Mouse (Mus musculus): ENCODE results near the gene Manf. TPM values are rescaled to one million over a fixed set of nuclear protein-coding genes. Genes with fewer than 3 reads are reported as not detected.
A peak's percentile ranks its signal among the peaks of the same experiment; 100 is the strongest.

Gene Manf
- polyA plus RNA-seq, 1 experiment from 2014 or later: 192 TPM

DNA sequence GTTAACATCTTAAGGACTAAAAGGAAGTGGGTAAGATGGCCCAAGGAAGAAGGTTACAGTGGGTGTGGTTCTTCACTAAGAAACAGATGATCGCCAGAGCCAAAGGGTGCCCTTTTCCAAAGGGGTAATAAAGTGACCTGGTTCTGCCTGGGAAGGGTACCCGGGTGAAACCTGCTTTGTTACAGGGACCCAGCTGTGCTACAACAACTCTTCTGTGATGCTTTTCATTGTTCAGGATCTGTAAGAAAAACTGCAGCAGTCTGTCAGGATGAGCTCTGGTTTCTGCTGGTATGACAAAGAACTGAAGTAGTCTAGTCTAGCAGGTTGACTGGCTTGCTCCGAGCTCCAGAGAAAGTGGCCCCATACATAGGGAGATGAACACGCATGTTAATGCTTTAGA is 9.6 kb downstream of the Manf start:
- Histone ChIP-seq H3K27me3 (no peaks in the 10 kb centered on the region), H3K27ac (no peak overlapping the region), H3K9me3 (no peaks in the 10 kb centered on the region), H3K4me1 (replicated peaks) (peaks cover 50% of the 10 kb centered on the region), H3K36me3 (peaks cover 69% of the 10 kb centered on the region), H3K9ac (replicated peaks) (peak overlapping the region; percentile 53; the same call in 1 of the 2 replicates), H3K4me2 (replicated peaks) (peak overlapping the region; percentile 99), H3K4me3 (replicated peaks) (no peak overlapping the region)
- no peak for ATAC-seq
- 69% methylated on average over 4 of the region's 4 CpGs for WGBS

DNA sequence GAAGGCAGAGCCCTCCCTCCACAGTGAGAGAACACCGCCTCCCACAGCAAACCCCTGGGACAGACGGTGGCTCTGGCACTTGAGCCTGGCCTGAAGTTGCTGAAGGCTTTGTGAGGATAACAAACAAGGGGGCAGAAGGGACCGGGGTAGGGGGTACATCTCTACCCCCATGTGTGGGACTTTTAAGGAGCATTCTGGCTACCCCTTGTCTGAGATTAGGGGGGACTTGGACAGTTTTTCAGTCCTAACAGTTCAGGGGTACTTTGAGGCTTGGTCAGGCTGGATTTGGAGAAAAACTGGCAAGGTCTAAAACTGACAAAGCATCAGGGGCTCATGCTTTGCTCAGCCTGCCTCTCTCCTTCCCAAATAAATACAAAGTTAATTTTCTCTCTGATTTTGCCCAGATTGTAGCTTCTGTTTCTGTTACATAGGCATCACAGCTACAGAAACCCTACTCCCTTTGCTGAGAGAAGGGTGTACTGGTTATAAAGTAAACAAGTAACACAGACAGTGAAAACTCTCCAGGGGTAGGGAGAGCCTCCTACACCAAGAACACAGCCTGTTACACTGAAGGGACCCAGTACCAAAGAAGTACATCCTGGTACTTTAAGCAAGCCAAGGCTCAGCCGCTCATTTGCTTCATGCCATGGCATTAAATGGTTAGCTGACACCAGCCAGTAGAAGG is 10.6 kb downstream of the Manf start:
- no peak for ATAC-seq
- peaks cover 50% of the 10 kb centered on the region for H3K4me1 ChIP-seq (replicated peaks)
- no peak overlapping the region for H3K4me2 ChIP-seq (replicated peaks)
- no peaks in the 10 kb centered on the region for H3K27me3 ChIP-seq
- H3K36me3 ChIP-seq: peaks cover 77% of the 10 kb centered on the region
- H3K4me3 ChIP-seq (replicated peaks): no peak overlapping the region
- H3K27ac ChIP-seq: no peak overlapping the region
- no peaks in the 10 kb centered on the region for H3K9me3 ChIP-seq
- WGBS: 57% methylated on average over 4 of the region's 4 CpGs
- H3K9ac ChIP-seq (replicated peaks): no peak overlapping the region

DNA sequence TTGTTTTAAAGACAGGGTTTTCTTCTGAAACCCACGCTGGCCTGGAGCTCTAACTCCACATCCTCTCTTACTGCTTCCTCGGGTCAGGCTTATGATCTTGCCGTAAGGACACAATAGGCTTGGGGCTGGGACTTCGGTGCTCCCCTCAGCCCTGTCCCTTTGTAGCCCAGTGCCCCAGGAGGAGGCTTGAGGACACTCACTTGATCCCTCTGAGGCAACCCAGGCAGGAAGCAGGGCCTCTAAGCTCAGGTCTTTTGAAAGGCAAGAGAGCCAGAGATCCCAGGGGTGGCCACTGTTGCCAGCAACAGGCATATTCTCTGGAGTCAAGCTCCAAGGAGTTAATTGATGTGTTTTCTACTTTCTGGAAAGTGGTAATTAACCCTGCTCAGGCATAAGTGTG is 12.3 kb downstream of the Manf start:
- Histone ChIP-seq H3K36me3 (peaks cover 84% of the 10 kb centered on the region), H3K4me2 (replicated peaks) (no peak overlapping the region), H3K27me3 (no peaks in the 10 kb centered on the region), H3K9me3 (no peaks in the 10 kb centered on the region), H3K4me1 (replicated peaks) (peaks cover 37% of the 10 kb centered on the region), H3K4me3 (replicated peaks) (no peak overlapping the region), H3K9ac (replicated peaks) (no peak overlapping the region), H3K27ac (no peak overlapping the region)
- no peak for ATAC-seq
- WGBS: 49% methylated on average over 4 of the region's 4 CpGs

DNA sequence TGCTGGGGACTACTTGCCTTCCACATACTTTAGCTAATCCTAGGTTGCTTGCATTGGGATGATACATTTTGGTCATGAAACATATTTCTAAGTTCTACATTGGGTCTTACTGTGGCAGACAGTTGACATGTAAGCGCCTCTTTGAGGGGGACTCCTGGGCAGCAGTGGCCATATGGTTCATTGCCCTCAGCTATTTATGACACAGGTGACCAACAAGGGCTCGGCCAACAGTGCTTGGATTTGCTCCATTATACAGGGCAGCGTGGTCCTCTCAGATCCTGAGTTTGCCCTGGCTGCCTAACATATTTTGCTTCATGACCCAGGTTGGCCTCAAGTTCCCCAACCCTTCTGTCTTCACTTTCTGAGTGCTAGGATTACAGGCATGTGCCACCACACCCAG is 15.1 kb downstream of the Manf start:
- WGBS: 92% methylated on average over 3 of the region's 3 CpGs
- H3K9ac ChIP-seq (replicated peaks): no peak overlapping the region
- peaks cover 76% of the 10 kb centered on the region for H3K36me3 ChIP-seq
- no peak overlapping the region for H3K4me2 ChIP-seq (replicated peaks)
- ATAC-seq: no peak
- no peaks in the 10 kb centered on the region for H3K9me3 ChIP-seq
- H3K4me1 ChIP-seq (replicated peaks): peaks cover 9% of the 10 kb centered on the region
- H3K27me3 ChIP-seq: no peaks in the 10 kb centered on the region
- H3K27ac ChIP-seq: no peak overlapping the region
- H3K4me3 ChIP-seq (replicated peaks): no peak overlapping the region

DNA sequence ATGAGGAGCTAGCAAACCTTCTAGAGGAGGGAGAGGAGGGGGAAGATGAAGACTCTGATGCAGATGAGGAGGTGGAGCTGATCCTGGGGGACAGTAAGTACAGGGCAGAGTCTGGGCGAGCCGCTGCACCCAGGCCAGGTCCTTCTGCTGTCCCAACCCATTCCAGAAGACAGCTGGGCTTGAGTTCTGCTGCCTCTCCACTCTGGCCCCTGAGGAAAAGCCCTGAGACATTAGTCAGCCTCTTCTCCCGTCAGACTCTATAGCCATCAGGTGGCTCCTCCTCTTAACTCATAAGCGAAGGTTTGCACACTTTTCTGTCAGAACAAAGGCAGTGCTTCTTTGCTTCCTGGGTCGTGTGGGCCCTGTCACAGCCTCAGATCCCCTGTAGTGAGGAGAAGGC is 17.6 kb downstream of the Manf start:
- ATAC-seq: no peak

DNA sequence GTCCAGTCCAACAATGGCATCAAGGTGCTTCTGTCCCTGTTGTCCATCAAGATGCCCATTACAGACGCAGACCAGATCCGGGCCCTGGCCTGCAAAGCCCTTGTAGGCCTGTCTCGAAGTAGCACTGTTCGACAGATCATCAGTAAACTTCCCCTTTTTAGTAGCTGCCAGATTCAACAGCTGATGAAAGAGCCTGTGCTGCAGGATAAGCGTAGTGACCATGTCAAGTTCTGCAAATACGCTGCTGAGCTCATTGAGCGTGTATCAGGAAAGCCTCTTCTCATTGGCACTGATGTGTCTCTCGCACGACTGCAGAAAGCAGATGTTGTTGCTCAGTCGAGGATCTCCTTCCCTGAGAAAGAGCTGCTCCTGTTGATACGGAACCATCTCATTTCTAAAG is 33.7 kb downstream of the Manf start:
- H3K4me1 ChIP-seq (replicated peaks): no peaks in the 10 kb centered on the region
- no peak overlapping the region for H3K4me3 ChIP-seq (replicated peaks)
- H3K9me3 ChIP-seq: no peaks in the 10 kb centered on the region
- no peak for ATAC-seq
- peaks cover 81% of the 10 kb centered on the region for H3K36me3 ChIP-seq
- H3K27ac ChIP-seq: no peak overlapping the region
- 93% methylated on average over 11 of the region's 11 CpGs for WGBS
- no peak overlapping the region for H3K9ac ChIP-seq (replicated peaks)
- no peak overlapping the region for H3K4me2 ChIP-seq (replicated peaks)
- no peaks in the 10 kb centered on the region for H3K27me3 ChIP-seq

More for the DNA sequence above, 17.6 kb downstream of the Manf start:
- WGBS: 82% methylated on average over 5 of the region's 5 CpGs
- Histone ChIP-seq H3K4me3 (replicated peaks) (no peak overlapping the region), H3K9ac (replicated peaks) (no peak overlapping the region), H3K9me3 (no peaks in the 10 kb centered on the region), H3K27me3 (no peaks in the 10 kb centered on the region), H3K4me2 (replicated peaks) (no peak overlapping the region), H3K4me1 (replicated peaks) (no peaks in the 10 kb centered on the region), H3K27ac (no peak overlapping the region), H3K36me3 (peaks cover 74% of the 10 kb centered on the region)

DNA sequence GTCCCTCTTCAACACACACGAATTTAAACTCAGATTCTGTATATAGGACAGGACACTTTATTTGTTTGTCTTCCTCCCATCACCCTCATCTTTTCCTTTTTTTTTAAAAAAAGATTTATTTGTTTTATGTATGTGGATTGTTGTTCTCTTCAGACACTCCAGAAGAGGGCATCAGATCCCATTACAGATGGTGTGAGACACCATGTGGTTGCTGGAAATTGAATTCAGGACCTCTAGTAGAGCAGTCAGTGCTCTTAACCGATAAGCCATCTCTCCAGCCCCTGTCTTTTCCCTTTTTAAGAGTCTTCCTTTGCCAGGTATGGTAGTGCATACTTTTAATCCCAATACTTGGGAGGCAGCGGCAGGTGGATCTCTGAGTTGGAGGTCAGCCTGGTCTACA is 35.1 kb downstream of the Manf start:
- 87% methylated on average over 3 of the region's 3 CpGs for WGBS
- Histone ChIP-seq H3K27me3 (no peaks in the 10 kb centered on the region), H3K9ac (replicated peaks) (no peak overlapping the region), H3K4me3 (replicated peaks) (no peak overlapping the region), H3K27ac (no peak overlapping the region), H3K4me2 (replicated peaks) (no peak overlapping the region), H3K36me3 (peaks cover 80% of the 10 kb centered on the region), H3K4me1 (replicated peaks) (no peaks in the 10 kb centered on the region), H3K9me3 (no peaks in the 10 kb centered on the region)
- ATAC-seq: no peak

DNA sequence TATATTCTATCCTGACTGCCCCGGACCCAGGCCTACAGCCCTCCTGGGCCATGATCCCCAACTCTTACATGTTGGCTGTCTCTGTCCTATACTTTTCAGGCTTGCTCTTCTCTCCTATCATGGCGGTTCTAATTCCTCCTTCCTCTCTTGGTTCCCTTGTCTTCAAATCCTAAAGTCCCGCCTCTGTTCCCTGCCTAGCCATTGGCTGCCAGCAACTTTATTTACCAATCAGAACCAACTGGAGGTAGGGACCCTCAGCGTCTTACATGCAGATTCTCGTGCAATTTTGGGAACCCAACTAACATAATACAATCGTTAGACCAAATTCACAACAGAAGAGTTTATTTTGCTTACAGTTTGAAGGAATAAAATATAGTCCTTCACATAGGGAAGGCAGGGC is 49.0 kb downstream of the Manf start:
- ATAC-seq: no peak
- no peaks in the 10 kb centered on the region for H3K4me1 ChIP-seq (replicated peaks)
- H3K4me2 ChIP-seq (replicated peaks): no peak overlapping the region
- no peak overlapping the region for H3K27ac ChIP-seq
- WGBS: 95% methylated on average over 6 of the region's 6 CpGs
- no peak overlapping the region for H3K4me3 ChIP-seq (replicated peaks)
- H3K36me3 ChIP-seq: peaks cover 80% of the 10 kb centered on the region
- H3K9me3 ChIP-seq: no peaks in the 10 kb centered on the region
- H3K27me3 ChIP-seq: no peaks in the 10 kb centered on the region
- no peak overlapping the region for H3K9ac ChIP-seq (replicated peaks)

DNA sequence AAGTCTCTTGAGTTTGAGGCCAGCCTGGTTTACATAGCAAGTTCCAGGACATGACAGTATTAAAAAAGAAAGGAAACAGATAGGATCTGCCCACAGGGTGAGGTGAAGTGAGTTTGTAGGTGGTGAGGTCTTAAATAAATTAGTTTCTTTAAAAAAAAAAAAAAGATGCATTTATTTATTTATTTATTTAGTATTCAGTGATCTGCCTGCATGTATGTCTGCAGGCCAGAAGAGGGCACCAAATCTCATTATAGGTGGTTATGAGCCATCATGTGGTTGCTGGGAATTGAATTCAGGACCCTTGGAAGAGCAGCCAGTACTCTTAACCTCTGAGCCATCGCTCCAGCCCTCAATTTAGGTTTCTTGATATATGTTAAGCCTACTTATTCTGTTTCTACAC is 51.2 kb downstream of the Manf start:
- no peaks in the 10 kb centered on the region for H3K9me3 ChIP-seq
- H3K4me3 ChIP-seq (replicated peaks): no peak overlapping the region
- no peak overlapping the region for H3K9ac ChIP-seq (replicated peaks)
- H3K27ac ChIP-seq: no peak overlapping the region
- H3K27me3 ChIP-seq: no peaks in the 10 kb centered on the region
- H3K4me1 ChIP-seq (replicated peaks): no peaks in the 10 kb centered on the region
- H3K4me2 ChIP-seq (replicated peaks): no peak overlapping the region
- no peak for ATAC-seq
- peaks cover 83% of the 10 kb centered on the region for H3K36me3 ChIP-seq
- WGBS: 100% methylated on average over 1 of the region's 1 CpGs

DNA sequence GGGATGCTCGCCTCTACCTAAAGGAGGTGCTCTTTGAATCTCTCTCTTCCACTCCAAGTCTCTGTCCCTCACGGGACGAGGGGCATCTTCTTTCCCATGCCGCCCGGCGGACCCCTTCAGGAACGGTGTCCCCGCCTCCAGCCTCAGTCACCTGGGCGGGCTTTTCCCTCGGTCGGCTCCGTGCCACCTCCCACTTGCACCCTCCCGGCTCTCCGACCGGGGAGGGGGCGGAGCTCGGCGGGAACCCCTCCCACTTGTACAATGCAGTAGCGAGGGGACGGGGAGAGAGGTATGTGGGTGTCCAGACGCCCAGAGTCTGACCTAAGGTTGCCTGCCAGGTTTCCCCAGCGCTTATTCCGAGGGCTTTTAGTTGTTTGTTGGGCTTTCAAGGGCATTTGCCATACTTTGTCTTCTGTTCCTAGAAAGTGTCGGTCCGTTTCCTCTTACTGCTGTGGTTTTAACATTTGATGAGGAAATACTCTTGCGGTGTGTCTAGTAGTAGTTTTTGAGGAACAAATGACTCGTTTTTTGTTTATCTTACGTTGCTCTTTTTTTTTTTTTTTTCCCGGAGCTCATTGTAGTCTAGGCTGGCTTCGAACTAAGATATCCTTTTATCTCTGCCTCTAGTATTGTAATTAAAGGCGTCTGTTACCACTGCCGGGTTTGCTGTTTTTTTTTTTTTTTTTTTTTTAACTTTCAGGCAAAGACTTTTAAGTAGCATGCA is 69.2 kb downstream of the Manf start:
- no peaks in the 10 kb centered on the region for H3K9me3 ChIP-seq
- peak overlapping the region; percentile 89 for H3K4me2 ChIP-seq (replicated peaks)
- 3% methylated on average over 32 of the region's 32 CpGs for WGBS
- H3K36me3 ChIP-seq: no peaks in the 10 kb centered on the region
- peak overlapping the region; percentile 90 for H3K9ac ChIP-seq (replicated peaks)
- peak overlapping the region; percentile 84 for H3K4me3 ChIP-seq (replicated peaks)
- peaks cover 13% of the 10 kb centered on the region for H3K4me1 ChIP-seq (replicated peaks)
- no peak; the same call in 1 of the 2 replicates for ATAC-seq
- peak overlapping the region; percentile 92 for H3K27ac ChIP-seq
- no peaks in the 10 kb centered on the region for H3K27me3 ChIP-seq

DNA sequence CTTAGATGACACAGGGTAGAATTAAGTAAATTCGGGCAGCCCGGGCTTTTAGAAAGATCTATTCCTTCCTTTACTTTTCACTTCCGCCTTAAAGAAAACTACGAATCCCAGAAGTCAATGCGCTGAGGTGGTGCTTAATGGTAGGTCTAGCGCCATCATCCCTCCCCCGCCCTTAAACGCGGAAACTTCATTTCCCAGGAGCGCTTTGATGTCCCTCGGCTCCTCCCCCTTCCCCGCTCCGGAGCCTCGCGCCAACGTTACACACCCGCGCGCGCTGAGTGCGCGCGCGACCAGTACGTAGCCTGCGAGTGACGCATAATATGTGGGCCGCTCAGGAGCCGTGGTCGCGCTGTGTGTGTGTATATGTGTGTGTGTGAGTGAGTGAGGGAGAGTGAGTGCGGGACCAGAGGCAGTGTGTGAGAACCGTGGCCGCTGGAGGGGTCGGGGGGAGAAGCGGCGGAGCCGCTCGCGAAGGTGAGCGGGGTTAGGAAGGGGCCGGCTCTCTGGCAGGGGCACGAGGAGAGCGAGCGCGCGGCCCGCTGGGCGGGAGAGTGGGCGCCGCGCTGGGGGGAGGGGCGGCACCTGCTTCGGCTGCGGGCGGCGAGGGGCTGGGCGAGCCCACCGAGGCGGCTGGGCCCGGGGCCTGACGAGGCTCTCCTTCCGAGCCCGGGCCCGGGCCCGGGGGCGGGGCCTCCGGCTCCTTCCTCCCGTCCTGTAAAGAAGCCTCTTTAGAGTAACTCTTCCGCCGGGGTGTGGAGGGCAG is 70.0 kb downstream of the Manf start, which contains the start of gene Dcaf1:
Dcaf1 (plus strand) TSS at position 257 of the 763 bp plus-strand sequence.
- under 1% methylated on average over 61 of the region's 71 CpGs for WGBS
- H3K27ac ChIP-seq: peak within 1 kb of the TSS; percentile 92
- ATAC-seq: peak; percentile 99
- no peaks in the 10 kb centered on the region for H3K36me3 ChIP-seq
- peaks cover 13% of the 10 kb centered on the region for H3K4me1 ChIP-seq (replicated peaks)
- no peaks in the 10 kb centered on the region for H3K9me3 ChIP-seq
- H3K9ac ChIP-seq (replicated peaks): peak within 1 kb of the TSS; percentile 90
- H3K4me2 ChIP-seq (replicated peaks): peak within 1 kb of the TSS; percentile 89
- peak within 1 kb of the TSS; percentile 84 for H3K4me3 ChIP-seq (replicated peaks)
- no peaks in the 10 kb centered on the region for H3K27me3 ChIP-seq

DNA sequence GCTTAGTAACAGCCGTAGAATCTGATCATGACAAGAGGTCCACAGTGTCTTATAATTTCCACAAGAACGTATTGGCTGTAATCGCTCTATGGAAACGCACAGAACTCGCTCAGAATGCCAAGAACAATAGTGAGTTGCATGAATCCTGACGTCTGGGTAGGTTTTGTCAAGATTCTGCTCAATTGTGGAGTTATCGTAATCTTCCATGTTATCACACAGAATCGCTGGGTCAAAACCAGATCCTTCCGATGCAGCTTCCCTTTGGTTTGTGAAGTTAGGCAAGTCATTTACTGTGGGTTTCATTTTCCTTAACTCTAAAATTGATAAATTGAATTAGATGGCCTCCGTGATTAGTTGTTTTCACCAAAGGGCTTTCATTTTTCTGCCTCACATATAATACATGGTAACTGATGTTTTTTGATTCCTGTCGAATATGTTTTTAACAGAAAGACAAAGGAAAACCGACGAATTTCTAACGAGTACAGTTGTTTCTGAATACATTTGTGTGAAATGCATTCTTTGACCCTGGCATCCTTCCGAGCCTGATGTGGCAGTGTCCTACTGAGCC is 70.6 kb downstream of the Manf start:
- Histone ChIP-seq H3K9ac (replicated peaks) (peak overlapping the region; percentile 58), H3K9me3 (no peaks in the 10 kb centered on the region), H3K36me3 (no peaks in the 10 kb centered on the region), H3K4me2 (replicated peaks) (peak overlapping the region; percentile 51), H3K4me3 (replicated peaks) (peak overlapping the region; percentile 84), H3K27ac (peak overlapping the region; percentile 45; the same call in 1 of the 2 replicates), H3K27me3 (no peaks in the 10 kb centered on the region), H3K4me1 (replicated peaks) (peaks cover 13% of the 10 kb centered on the region)
- 53% methylated on average over 15 of the region's 15 CpGs for WGBS
- ATAC-seq: no peak
